Mouse (Mus musculus): ENCODE results near the gene Tctex1d4.

GRCm38 (mm10) chr4:117145248-117145647 is 18.7 kb downstream of the Tctex1d4 start:
- TF ChIP-seq CTCF (IDR thresholded peaks at IDR 0.05; ENCODE audit: low read depth) (no peak), EP300 (IDR thresholded peaks at IDR 0.05; ENCODE audit: low read depth) (no peak)

All from heart, postnatal 0 days (tissue).